Mouse (Mus musculus) adrenal gland, adult (tissue): ENCODE measurements at regions not wholly inside any gene's neighbourhood (a gene's known extent, or its start where the extent isn't known, plus 50 kb on each side); places are given as distances from the start of the nearest gene placed in this dataset.

Experiments used
- DNase-seq, 2 experiments: peaks; one replicate each; pipeline ENCODE4 v3.0.0; 2022 to 2023; ENCODE audit warnings: low spot score in 1 of 2; ENCODE audit not compliant: inconsistent age in 2 of 2

- DNase-seq, result peak; percentile 4 to 55
Observed at GRCm38 (mm10) chr13:34576392-34576791, 76.9 kb downstream of the Pxdc1 start.

GRCm38 (mm10) chr13:34575997-34576314 lies 77.3 kb downstream of the Pxdc1 start:
- DNase-seq, result no peak

- DNase-seq, result no peak
Observed at GRCm38 (mm10) chr13:34575179-34575996, 77.9 kb downstream of the Pxdc1 start.

GRCm38 (mm10) chr13:34569312-34569711 lies 84.0 kb downstream of the Pxdc1 start:
- no peak for DNase-seq

- no peak for DNase-seq
Observed at GRCm38 (mm10) chr13:34566687-34567086, 86.6 kb downstream of the Pxdc1 start.

- DNase-seq, result no peak
Observed at GRCm38 (mm10) chr13:34550130-34550884, 103.0 kb downstream of the Pxdc1 start.

GRCm38 (mm10) chr13:34540646-34541045 lies 112.6 kb downstream of the Pxdc1 start:
- DNase-seq, result no peak

GRCm38 (mm10) chr13:34533896-34534295 lies 119.4 kb downstream of the Pxdc1 start:
- DNase-seq, result no peak

- DNase-seq, result no peak
Observed at GRCm38 (mm10) chr13:34511332-34511731, 142.0 kb downstream of the Pxdc1 start.

GRCm38 (mm10) chr13:34507224-34507623 lies 146.1 kb downstream of the Pxdc1 start:
- DNase-seq, result no peak

- DNase-seq, result no peak
Observed at GRCm38 (mm10) chr13:34505861-34506260, 147.4 kb downstream of the Pxdc1 start.

GRCm38 (mm10) chr13:34504879-34505278 lies 148.4 kb downstream of the Pxdc1 start:
- no peak for DNase-seq

- DNase-seq, result no peak
Observed at GRCm38 (mm10) chr13:34498910-34499309, 153.9 kb upstream of the Slc22a23 start.

GRCm38 (mm10) chr13:34497667-34498066 lies 152.7 kb upstream of the Slc22a23 start:
- DNase-seq, result no peak

GRCm38 (mm10) chr13:34484831-34485230 lies 139.8 kb upstream of the Slc22a23 start:
- no peak for DNase-seq

GRCm38 (mm10) chr13:34481461-34481860 lies 136.5 kb upstream of the Slc22a23 start:
- no peak for DNase-seq

GRCm38 (mm10) chr13:34470410-34470809 lies 125.4 kb upstream of the Slc22a23 start:
- peak in 1 of 2 experiments; percentile 40 for DNase-seq

GRCm38 (mm10) chr13:34469568-34469967 lies 124.6 kb upstream of the Slc22a23 start:
- DNase-seq, result no peak

- no peak for DNase-seq
Observed at GRCm38 (mm10) chr13:34468132-34468748, 123.3 kb upstream of the Slc22a23 start.

- DNase-seq, result no peak
Observed at GRCm38 (mm10) chr13:34465862-34466430, 121.0 kb upstream of the Slc22a23 start.

- no peak for DNase-seq
Observed at GRCm38 (mm10) chr13:34465456-34465855, 120.5 kb upstream of the Slc22a23 start.

GRCm38 (mm10) chr13:34464221-34464620 lies 119.2 kb upstream of the Slc22a23 start:
- no peak for DNase-seq
